Mouse (Mus musculus): Measurements from ENCODE around the gene Camta1. TPM values are rescaled to one million over a fixed set of nuclear protein-coding genes. Genes with fewer than 3 reads are reported as not detected.
A peak's percentile ranks its signal among the peaks of the same experiment; 100 is the strongest.

Gene Camta1
- polyA plus RNA-seq, 1 experiment from 2014 or later = 140 TPM

- Histone ChIP-seq H3K27me3 (ENCODE audit: control insufficient read depth, insufficient read depth, low read length) (no peaks in the 10 kb centered on the region), H3K9ac (ENCODE audit: low read length) (no peak overlapping the region), H3K27ac (ENCODE audit: low read depth, low read length) (no peak overlapping the region), H3K9me3 (ENCODE audit: control insufficient read depth, low read length) (no peaks in the 10 kb centered on the region), H3K4me3 (ENCODE audit: low read depth, low read length) (no peak overlapping the region), H3K4me1 (replicated peaks; ENCODE audit: control insufficient read depth, insufficient read depth, low read length) (no peaks in the 10 kb centered on the region; the same call in 1 of the 2 replicates), H3K36me3 (ENCODE audit: control insufficient read depth, insufficient read depth, low read length) (peaks cover 19% of the 10 kb centered on the region), H3K4me2 (ENCODE audit: low read depth, low read length, severe bottlenecking) (no peak overlapping the region)
- no peak for ATAC-seq (replicated peaks; ENCODE audit: low FRiP score)
- DNase-seq (ENCODE audit: low spot score) = no peak
- 93% methylated on average over 14 of the region's 14 CpGs for WGBS
These were observed 772.9 kb downstream of the Camta1 start for GRCm38 (mm10) chr4:151088819-151089218.

GRCm38 (mm10) chr4:151087358-151087757 is 774.3 kb downstream of the Camta1 start:
- Histone ChIP-seq H3K4me3 (ENCODE audit: low read depth, low read length) (no peak overlapping the region), H3K4me2 (ENCODE audit: low read depth, low read length, severe bottlenecking) (no peak overlapping the region), H3K4me1 (replicated peaks; ENCODE audit: control insufficient read depth, insufficient read depth, low read length) (no peaks in the 10 kb centered on the region; the same call in 1 of the 2 replicates), H3K27ac (ENCODE audit: low read depth, low read length) (no peak overlapping the region), H3K9ac (ENCODE audit: low read length) (no peak overlapping the region), H3K27me3 (ENCODE audit: control insufficient read depth, insufficient read depth, low read length) (no peaks in the 10 kb centered on the region), H3K9me3 (ENCODE audit: control insufficient read depth, low read length) (no peaks in the 10 kb centered on the region), H3K36me3 (ENCODE audit: control insufficient read depth, insufficient read depth, low read length) (peaks cover 19% of the 10 kb centered on the region)
- WGBS = 89% methylated on average over 1 of the region's 1 CpGs
- ATAC-seq (replicated peaks; ENCODE audit: low FRiP score) = no peak
- no peak for DNase-seq (ENCODE audit: low spot score)

- Histone ChIP-seq H3K27ac (ENCODE audit: low read depth, low read length) (no peak overlapping the region), H3K4me3 (ENCODE audit: low read depth, low read length) (no peak overlapping the region), H3K4me1 (replicated peaks; ENCODE audit: control insufficient read depth, insufficient read depth, low read length) (no peaks in the 10 kb centered on the region), H3K27me3 (ENCODE audit: control insufficient read depth, insufficient read depth, low read length) (no peaks in the 10 kb centered on the region), H3K36me3 (ENCODE audit: control insufficient read depth, insufficient read depth, low read length) (peaks cover 24% of the 10 kb centered on the region), H3K4me2 (ENCODE audit: low read depth, low read length, severe bottlenecking) (no peak overlapping the region), H3K9ac (ENCODE audit: low read length) (no peak overlapping the region), H3K9me3 (ENCODE audit: control insufficient read depth, low read length) (no peaks in the 10 kb centered on the region)
- no peak for ATAC-seq (replicated peaks; ENCODE audit: low FRiP score)
- WGBS = 88% methylated on average over 5 of the region's 5 CpGs
- no peak for DNase-seq (ENCODE audit: low spot score)
These were observed 778.6 kb downstream of the Camta1 start for GRCm38 (mm10) chr4:151083027-151083426.

GRCm38 (mm10) chr4:151081977-151082376 is 779.7 kb downstream of the Camta1 start:
- DNase-seq (ENCODE audit: low spot score) (no peak), ATAC-seq (replicated peaks; ENCODE audit: low FRiP score) (no peak)
- H3K27me3 ChIP-seq (ENCODE audit: control insufficient read depth, insufficient read depth, low read length) = no peaks in the 10 kb centered on the region
- H3K4me1 ChIP-seq (replicated peaks; ENCODE audit: control insufficient read depth, insufficient read depth, low read length) = no peaks in the 10 kb centered on the region
- no peak overlapping the region for H3K9ac ChIP-seq (ENCODE audit: low read length)
- WGBS = 93% methylated on average over 13 of the region's 13 CpGs
- H3K4me3 ChIP-seq (ENCODE audit: low read depth, low read length) = no peak overlapping the region
- peaks cover 21% of the 10 kb centered on the region for H3K36me3 ChIP-seq (ENCODE audit: control insufficient read depth, insufficient read depth, low read length)
- no peak overlapping the region for H3K4me2 ChIP-seq (ENCODE audit: low read depth, low read length, severe bottlenecking)
- no peaks in the 10 kb centered on the region for H3K9me3 ChIP-seq (ENCODE audit: control insufficient read depth, low read length)
- H3K27ac ChIP-seq (ENCODE audit: low read depth, low read length) = no peak overlapping the region

GRCm38 (mm10) chr4:151081355-151081754 is 780.3 kb downstream of the Camta1 start:
- Histone ChIP-seq H3K4me2 (ENCODE audit: low read depth, low read length, severe bottlenecking) (no peak overlapping the region), H3K9me3 (ENCODE audit: control insufficient read depth, low read length) (no peaks in the 10 kb centered on the region), H3K4me3 (ENCODE audit: low read depth, low read length) (no peak overlapping the region), H3K27me3 (ENCODE audit: control insufficient read depth, insufficient read depth, low read length) (no peaks in the 10 kb centered on the region), H3K27ac (ENCODE audit: low read depth, low read length) (no peak overlapping the region), H3K4me1 (replicated peaks; ENCODE audit: control insufficient read depth, insufficient read depth, low read length) (no peaks in the 10 kb centered on the region), H3K9ac (ENCODE audit: low read length) (no peak overlapping the region), H3K36me3 (ENCODE audit: control insufficient read depth, insufficient read depth, low read length) (peaks cover 21% of the 10 kb centered on the region)
- 85% methylated on average over 2 of the region's 2 CpGs for WGBS
- DNase-seq (ENCODE audit: low spot score) = no peak
- no peak for ATAC-seq (replicated peaks; ENCODE audit: low FRiP score)

- no peak for DNase-seq (ENCODE audit: low spot score)
- 93% methylated on average over 15 of the region's 15 CpGs for WGBS
- H3K9me3 ChIP-seq (ENCODE audit: control insufficient read depth, low read length) = no peaks in the 10 kb centered on the region
These were observed 786.9 kb downstream of the Camta1 start for GRCm38 (mm10) chr4:151074817-151075216.

GRCm38 (mm10) chr4:151073108-151073744 is 788.5 kb downstream of the Camta1 start:
- peak; percentile 83 for DNase-seq (ENCODE audit: low spot score)
- 57% methylated on average over 13 of the region's 13 CpGs for WGBS
- no peak overlapping the region for H3K9ac ChIP-seq (ENCODE audit: low read length)
- no peaks in the 10 kb centered on the region for H3K9me3 ChIP-seq (ENCODE audit: control insufficient read depth, low read length)
- no peaks in the 10 kb centered on the region for H3K4me1 ChIP-seq (replicated peaks; ENCODE audit: control insufficient read depth, insufficient read depth, low read length)
- H3K4me3 ChIP-seq (ENCODE audit: low read depth, low read length) = no peak overlapping the region
- peaks cover 10% of the 10 kb centered on the region; the same call in 1 of the 2 replicates for H3K36me3 ChIP-seq (ENCODE audit: control insufficient read depth, insufficient read depth, low read length)
- H3K4me2 ChIP-seq (ENCODE audit: low read depth, low read length, severe bottlenecking) = no peak overlapping the region
- no peaks in the 10 kb centered on the region for H3K27me3 ChIP-seq (ENCODE audit: control insufficient read depth, insufficient read depth, low read length)
- H3K27ac ChIP-seq (ENCODE audit: low read depth, low read length) = no peak overlapping the region
- 0 out of 2 replicates have a peak, but pooled peaks have one; percentile 44 for ATAC-seq (replicated peaks; ENCODE audit: low FRiP score)

More at GRCm38 (mm10) chr4:151074817-151075216, 786.9 kb downstream of the Camta1 start:
- H3K4me2 ChIP-seq (ENCODE audit: low read depth, low read length, severe bottlenecking) = no peak overlapping the region
- H3K27me3 ChIP-seq (ENCODE audit: control insufficient read depth, insufficient read depth, low read length) = no peaks in the 10 kb centered on the region
- no peak overlapping the region for H3K9ac ChIP-seq (ENCODE audit: low read length)
- no peak overlapping the region for H3K27ac ChIP-seq (ENCODE audit: low read depth, low read length)
- ATAC-seq (replicated peaks; ENCODE audit: low FRiP score) = no peak
- peaks cover 17% of the 10 kb centered on the region; the same call in 1 of the 2 replicates for H3K36me3 ChIP-seq (ENCODE audit: control insufficient read depth, insufficient read depth, low read length)
- H3K4me3 ChIP-seq (ENCODE audit: low read depth, low read length) = no peak overlapping the region
- H3K4me1 ChIP-seq (replicated peaks; ENCODE audit: control insufficient read depth, insufficient read depth, low read length) = no peaks in the 10 kb centered on the region

GRCm38 (mm10) chr4:151070962-151071361 is 790.7 kb downstream of the Camta1 start:
- peaks cover 3% of the 10 kb centered on the region; the same call in 1 of the 2 replicates for H3K36me3 ChIP-seq (ENCODE audit: control insufficient read depth, insufficient read depth, low read length)
- H3K4me2 ChIP-seq (ENCODE audit: low read depth, low read length, severe bottlenecking) = no peak overlapping the region
- no peaks in the 10 kb centered on the region for H3K4me1 ChIP-seq (replicated peaks; ENCODE audit: control insufficient read depth, insufficient read depth, low read length)
- no peaks in the 10 kb centered on the region for H3K9me3 ChIP-seq (ENCODE audit: control insufficient read depth, low read length)
- H3K9ac ChIP-seq (ENCODE audit: low read length) = no peak overlapping the region
- 88% methylated on average over 7 of the region's 7 CpGs for WGBS
- no peak overlapping the region for H3K4me3 ChIP-seq (ENCODE audit: low read depth, low read length)
- ATAC-seq (replicated peaks; ENCODE audit: low FRiP score) (no peak), DNase-seq (ENCODE audit: low spot score) (peak; percentile 40)
- H3K27me3 ChIP-seq (ENCODE audit: control insufficient read depth, insufficient read depth, low read length) = no peaks in the 10 kb centered on the region
- H3K27ac ChIP-seq (ENCODE audit: low read depth, low read length) = no peak overlapping the region

- no peak overlapping the region for H3K4me3 ChIP-seq (ENCODE audit: low read depth, low read length)
- no peaks in the 10 kb centered on the region for H3K27me3 ChIP-seq (ENCODE audit: control insufficient read depth, insufficient read depth, low read length)
- H3K36me3 ChIP-seq (ENCODE audit: control insufficient read depth, insufficient read depth, low read length) = no peaks in the 10 kb centered on the region; the same call in 1 of the 2 replicates
- WGBS = 85% methylated on average over 4 of the region's 4 CpGs
- no peaks in the 10 kb centered on the region for H3K9me3 ChIP-seq (ENCODE audit: control insufficient read depth, low read length)
- H3K4me1 ChIP-seq (replicated peaks; ENCODE audit: control insufficient read depth, insufficient read depth, low read length) = no peaks in the 10 kb centered on the region
- DNase-seq (ENCODE audit: low spot score) (peak; percentile 27), ATAC-seq (replicated peaks; ENCODE audit: low FRiP score) (no peak)
- H3K4me2 ChIP-seq (ENCODE audit: low read depth, low read length, severe bottlenecking) = no peak overlapping the region
- no peak overlapping the region for H3K9ac ChIP-seq (ENCODE audit: low read length)
- no peak overlapping the region for H3K27ac ChIP-seq (ENCODE audit: low read depth, low read length)
These were observed 792.9 kb downstream of the Camta1 start for GRCm38 (mm10) chr4:151068751-151069150.

Data from forebrain, embryonic 11.5 days (tissue).